Mouse (Mus musculus): ENCODE results near the gene Supt4a.

Supt4a gene

DNA sequence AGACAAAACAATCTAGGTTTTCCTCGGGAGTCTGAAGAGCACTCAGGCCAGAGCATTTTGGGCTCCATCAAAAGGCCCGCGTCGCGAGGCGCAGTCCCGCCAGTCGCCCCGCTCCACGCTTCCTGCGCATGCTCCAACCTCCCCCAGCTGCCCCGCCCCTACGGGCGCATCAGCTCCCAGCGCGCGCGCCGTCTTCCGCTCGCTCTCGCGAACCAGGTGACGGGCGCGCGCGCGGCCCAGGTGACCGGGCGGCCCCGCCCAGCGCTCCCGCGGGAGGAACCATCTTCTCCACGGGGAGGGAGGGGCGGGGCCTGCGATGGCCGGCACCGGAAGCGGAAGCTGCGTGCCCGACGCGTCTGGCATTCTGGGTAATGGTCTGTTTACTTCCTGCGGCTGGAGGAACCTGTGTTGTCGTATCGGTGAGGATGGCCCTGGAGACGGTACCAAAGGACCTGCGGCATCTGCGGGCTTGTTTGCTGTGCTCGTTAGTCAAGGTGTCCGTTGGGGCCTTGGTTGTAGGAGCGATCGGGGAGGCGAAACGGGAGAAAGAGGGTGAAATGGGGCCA, at the start of gene Supt4a:
Supt4a (plus strand) TSS at position 378 of the 566 bp plus-strand sequence.
- DNase-seq (ENCODE audit: low spot score in 2 of 2) = peak; percentile 83 to 90

DNA sequence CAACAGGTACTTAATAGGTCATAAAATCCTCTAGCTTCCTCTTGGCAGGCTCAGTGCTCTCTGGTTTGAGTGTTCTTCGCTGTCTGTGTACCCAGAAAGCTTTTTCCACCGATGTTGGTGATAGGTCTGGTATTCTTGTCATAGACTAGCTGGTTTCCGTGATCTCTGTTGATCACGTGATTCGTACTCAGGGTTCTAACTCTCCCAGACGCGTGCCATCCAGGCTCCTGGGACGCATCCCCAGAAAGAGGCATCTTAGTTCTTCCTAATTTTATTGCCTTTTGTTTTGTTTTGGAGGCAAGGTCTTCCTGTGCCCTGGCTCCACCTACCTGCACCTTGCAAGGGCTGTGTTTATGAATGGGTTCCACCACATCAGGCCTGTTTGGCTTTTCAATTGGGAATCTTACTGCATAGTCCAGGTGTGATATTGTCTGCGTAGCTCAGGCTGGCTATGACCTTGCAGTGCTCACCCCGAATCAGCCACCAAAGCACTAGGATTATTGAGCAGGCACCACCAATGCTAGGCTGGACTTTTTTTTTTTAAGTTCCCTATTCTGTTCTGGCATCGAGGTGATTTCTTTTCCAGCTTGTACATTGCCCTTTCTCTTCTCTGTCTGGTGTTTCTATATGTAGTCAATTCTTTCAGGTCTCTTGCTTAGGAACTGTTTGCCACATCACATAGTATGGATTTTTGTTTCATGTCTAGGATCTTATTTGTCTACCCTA, 48.7 kb upstream of the Supt4a start:
- no peak for DNase-seq (ENCODE audit: low spot score in 2 of 2)

DNA sequence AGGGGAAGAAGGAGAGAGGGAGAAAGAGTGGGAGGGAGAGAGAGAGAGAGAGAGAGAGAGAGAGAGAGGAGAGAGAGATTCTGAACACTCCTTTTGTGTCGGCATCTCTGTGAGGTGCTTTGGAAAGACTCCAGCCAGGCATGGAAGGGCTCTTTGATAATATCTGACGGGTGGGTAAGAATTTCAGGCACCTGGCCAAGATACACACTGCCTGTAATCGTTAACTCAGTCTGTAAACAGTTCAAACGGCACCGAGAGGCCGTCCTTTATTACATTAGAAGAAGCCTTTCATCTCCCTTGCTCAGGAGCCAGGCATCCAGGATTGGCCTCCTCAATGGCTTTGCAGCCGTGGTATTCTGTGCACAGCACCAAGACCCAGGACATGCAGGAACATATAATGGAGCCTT, 47.9 kb upstream of the Supt4a start:
- DNase-seq (ENCODE audit: low spot score in 2 of 2) = peak in 1 of 2 experiments; percentile 20

DNA sequence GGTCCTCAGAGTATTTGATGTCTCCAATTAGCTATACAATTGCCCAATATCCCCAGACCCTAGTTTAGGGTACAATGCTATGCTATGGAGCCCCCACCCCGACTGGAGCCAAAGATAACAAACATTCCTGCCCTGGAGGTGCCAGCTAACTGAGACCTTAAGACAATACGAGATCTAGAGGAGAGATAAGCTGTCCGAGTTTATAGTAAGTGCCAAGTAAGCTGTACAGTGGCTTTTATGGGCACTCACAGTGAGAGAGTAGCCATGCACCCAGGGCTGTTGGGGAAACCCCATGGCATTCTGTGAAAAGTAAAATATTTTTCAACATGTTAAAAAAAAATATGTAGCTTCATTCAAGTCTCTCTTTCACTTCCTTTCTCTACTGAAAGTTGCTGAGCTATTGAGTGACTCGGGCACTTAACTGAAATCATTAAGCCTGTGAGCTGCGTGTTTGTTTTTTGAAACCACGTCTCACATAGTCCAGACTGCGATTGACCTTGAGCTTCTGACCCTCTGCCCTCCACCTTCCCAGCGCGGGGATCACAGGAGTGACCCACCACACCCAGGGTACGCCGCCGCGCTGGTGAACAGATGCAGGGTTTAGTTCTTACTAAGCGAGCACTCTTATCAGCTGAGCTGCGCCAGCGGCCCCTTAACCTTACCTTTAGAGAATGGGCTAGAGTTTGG, 47.2 kb upstream of the Supt4a start:
- DNase-seq (ENCODE audit: low spot score in 2 of 2) = no peak

DNA sequence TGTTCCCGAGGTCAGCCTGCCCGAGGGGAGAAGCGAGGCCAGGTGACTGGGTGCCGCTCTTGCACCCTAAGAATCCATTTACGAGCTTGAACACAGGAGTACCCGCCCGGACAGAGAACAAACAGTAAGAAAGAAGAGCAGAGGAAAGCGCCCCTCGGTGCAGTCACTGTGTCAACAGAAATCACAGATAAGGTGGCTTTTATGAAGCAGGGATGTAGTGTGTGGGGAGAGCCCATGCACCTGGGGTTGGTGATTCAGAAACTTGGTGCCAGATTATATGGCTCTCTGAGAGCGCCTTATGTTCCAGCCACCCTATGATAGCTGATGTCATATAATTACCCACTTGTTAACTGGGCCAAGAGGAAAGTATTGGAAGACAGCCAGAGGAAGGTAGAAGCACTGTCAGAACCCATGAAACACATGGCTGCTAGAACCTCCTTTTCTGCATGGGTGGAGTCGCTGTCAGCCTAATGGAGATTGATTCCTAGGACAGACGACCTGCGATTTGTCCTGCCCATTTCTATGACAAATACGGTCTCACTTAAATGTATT, 40.1 kb upstream of the Supt4a start:
- no peak for DNase-seq (ENCODE audit: low spot score in 2 of 2)

DNA sequence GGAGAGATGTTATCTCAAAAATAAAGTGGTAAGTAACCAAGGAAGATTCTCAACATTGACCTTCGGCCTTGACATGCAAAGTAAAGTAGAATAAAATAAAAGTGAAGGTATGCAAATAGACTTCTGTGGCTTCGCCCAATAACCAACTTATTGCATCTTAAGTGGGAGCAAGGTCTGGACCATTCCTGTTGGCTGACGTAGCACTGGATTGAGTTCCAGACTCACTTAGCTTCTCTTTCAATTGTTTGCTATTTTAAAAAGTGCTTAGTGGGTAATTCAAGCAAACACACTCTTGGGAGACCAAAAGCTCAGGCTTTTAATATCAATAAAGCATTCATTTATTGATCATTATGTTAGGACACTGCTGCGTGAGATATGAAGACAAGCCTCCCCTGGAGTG, 39.2 kb upstream of the Supt4a start:
- no peak for DNase-seq (ENCODE audit: low spot score in 2 of 2)

DNA sequence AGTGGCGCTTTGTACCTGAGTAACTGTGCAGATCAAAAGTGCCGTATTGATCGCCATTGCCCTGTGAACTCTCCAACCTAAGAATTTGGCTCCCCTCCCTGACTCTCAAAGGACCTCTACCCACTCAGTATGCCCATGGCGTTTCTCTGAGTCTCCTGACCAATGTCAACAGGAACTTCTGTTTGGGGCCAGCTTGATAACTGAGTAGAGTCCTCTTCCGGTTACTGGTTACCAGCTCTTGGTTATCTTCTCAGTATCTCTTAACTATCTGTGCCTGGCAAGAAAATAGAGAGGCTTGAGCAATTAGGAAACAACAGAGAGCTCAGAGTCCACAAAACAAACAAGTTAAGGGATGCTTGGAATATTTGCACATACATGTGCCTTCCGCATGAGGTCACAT, 36.2 kb upstream of the Supt4a start:
- DNase-seq (ENCODE audit: low spot score in 2 of 2) = no peak

DNA sequence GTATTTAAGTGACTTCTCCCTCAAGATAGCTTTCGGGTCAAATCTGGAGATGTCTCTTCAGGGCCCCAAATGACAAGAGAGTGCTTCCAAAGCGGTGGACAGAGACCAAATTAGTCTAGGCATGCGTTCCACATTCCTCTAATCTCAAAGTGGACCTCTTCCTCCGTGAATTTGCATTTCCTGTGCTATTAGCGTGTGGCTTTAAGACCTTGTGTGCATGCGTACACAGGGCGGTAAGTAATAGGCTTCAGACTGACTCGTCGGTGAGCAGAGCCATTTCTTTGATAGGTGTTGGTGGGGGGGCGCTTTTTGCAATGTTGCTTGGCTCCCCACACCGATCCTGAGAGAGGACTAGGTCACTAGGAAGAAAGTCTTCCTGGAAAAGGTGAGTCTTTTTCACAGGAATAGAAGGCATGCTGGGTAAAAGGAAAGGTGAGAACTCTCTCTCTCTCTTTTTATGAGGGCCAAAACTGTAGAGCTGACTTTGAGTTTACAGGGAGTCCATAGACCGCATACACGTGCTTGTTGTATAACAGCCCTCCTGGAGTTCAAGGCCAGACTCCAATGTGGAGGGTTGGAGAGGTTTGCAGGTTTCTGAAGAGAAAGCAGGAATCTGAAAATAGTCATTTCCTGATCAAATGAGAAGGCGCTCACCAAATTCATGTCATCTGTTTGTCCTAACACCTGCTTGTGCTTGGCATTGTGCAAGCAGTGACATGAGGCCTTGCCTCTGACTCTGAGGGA, 35.3 kb upstream of the Supt4a start:
- no peak for DNase-seq (ENCODE audit: low spot score in 2 of 2)

DNA sequence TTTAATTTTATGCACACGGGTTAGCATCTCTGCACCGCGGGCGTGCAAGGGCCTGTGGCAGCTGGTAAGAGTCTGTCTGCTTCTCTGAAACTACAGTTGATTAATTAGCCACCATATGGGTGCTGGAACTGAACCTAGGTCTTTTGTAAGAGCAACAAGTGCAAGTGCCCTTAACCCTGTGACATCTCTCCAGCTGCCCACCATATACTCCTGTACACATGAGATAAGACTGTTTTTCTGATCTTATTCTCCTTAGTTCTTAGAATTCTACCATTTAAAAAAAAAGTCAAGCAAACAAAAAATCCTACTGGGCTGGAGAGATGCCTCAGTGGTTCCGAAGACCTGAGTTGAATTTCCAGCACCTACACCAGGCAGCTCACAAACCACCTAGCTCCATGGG, 33.7 kb upstream of the Supt4a start:
- DNase-seq (ENCODE audit: low spot score in 2 of 2) = no peak

DNA sequence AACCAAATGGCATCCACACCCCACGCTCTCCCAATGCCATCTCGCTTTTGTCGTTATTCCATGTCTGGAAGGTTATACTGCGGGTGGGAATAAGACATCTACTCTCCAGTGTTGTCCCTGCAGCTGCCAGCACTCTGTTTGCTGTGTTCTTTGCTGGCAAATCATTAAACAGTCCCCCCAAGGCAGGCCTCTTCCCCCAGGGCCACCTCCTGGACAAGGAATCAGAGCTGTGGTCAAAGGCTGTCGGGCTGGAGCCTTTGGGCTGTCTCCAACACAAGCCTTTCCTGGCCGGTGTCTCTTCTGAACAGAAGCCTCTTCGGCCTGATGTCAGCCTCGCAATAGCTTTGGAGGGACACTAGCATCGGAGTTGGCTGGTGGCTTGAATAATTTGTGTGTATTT, 33.1 kb upstream of the Supt4a start:
- DNase-seq (ENCODE audit: low spot score in 2 of 2) = no peak

DNA sequence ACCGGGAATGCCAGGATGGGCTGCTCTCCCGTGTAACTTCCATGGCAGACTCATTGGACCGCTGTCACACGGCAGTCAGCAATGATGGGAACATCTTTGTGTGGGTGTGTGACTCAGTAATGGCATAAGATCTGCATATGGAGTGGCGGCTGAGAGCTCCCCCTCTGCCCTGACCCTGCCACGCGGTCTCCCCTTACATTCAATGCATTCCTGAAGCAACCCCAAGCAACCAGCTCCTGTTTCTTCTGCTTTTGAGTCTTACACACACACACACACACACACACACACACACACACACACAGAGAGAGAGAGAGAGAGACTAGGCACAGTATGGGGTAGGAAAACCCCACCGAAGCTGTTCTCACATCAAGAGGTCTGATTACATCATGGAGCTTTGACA, 29.8 kb upstream of the Supt4a start:
- DNase-seq (ENCODE audit: low spot score in 2 of 2) = no peak

DNA sequence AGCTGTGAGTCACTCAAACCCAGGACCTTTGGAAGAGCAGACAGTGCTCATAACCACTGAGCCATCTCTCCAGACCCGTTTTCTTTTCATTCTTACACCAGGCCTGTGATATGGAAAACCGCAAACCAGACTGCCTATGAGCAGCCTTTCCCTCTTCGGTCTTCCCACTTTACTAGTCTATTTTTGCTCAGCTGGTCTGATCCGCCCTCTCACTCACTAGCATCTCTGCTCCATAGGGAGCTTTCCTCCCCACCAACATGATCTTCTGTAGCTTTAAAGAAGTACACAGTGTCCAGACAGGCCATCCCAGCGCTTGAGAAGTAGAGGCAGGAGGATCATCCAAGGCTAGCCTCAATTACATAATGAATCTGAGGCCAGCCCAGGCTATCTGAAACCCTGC, 28.4 kb upstream of the Supt4a start:
- DNase-seq (ENCODE audit: low spot score in 2 of 2) = no peak

DNA sequence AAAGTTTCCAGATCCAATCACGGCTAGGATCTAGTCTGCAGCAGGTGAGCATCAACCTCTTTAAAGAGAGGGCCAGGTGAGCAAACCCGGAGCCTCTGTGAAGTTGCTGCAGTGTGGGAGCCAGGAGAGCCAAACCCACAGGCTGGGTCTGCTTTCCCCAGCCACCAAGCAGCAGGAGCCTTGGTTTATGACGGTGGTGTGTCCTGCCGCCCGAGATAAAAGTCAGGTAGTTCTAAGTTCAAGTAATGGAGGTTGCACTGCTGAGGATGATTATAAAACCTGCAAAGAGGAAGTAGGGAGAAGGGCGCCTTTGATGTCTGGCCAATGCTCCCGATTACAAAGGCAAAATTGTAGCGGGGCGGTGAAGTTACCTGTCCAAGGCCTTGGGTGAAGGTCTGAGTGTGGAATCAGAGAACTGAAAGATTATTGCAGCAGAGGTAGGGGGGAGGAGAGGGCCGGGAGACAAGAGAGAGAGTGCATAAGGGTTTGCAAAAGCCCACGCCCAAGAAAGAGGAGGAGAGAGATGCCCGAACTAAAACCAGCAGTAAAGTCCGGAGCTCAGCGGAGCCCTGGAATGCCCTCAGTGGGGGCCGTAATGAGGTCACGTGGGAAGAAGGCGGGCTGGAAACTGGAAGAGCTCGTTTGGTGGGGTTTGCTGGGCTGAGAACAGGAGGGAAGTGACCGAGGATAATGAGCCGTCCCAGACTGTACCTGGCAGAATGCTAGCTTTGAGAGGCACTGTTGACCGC, 27.7 kb upstream of the Supt4a start:
- no peak for DNase-seq (ENCODE audit: low spot score in 2 of 2)

DNA sequence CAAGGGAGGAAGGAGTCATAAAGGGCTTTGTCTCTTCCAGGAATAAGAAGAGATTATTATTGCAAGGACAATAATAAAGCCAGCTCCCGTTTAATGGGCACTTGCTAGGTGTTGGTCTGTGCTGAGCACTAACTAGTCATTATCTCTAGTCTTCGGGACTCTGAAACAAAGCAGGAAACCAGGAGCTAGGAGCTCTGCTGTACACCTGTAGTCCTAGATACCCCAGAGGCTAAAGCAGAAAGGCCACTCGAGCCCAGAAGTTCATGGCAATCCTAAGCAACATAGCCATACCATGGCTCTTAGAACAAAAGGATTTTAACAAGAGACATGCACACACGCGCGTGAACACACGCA, 27.1 kb upstream of the Supt4a start:
- DNase-seq (ENCODE audit: low spot score in 2 of 2) = no peak

DNA sequence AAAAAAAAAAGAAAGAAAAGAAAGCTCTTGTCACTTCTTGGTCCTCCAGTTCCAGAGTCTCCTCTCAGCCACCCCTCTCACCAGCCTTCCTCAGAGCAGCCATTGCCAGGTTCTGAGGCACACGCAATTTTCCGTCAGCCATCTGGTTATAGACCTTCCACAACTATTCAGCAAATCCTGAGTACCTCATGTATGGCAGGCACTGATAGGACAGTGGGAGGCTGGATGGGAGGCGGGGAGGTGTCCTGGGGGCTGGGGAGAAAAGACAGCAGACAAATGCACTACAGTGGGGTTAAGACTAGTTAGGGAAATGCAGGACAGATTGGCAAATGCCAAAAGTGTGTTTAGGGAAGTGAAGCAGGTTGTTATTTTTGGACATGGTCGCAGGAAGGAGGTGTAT, 25.2 kb upstream of the Supt4a start:
- DNase-seq (ENCODE audit: low spot score in 2 of 2) = no peak

DNA sequence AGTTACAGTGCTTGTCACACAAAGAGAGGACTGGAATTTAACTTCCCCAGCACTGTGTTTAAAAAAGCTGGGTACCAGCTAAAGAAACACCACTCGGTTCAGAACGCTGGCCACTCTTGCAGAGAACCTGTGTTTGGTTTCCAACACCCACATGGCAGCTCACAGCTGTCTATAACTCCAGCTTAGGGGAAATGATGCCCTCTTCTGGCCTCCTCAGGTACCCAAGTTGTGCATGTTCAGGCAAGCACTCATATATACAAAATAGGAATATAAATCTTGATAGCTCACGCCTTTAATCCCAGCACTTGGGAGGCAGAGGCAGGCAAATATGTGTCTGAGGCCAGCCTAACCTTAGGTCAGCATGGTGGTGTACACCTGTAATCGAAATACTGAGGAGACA, 21.4 kb upstream of the Supt4a start:
- DNase-seq (ENCODE audit: low spot score in 2 of 2) = no peak

DNA sequence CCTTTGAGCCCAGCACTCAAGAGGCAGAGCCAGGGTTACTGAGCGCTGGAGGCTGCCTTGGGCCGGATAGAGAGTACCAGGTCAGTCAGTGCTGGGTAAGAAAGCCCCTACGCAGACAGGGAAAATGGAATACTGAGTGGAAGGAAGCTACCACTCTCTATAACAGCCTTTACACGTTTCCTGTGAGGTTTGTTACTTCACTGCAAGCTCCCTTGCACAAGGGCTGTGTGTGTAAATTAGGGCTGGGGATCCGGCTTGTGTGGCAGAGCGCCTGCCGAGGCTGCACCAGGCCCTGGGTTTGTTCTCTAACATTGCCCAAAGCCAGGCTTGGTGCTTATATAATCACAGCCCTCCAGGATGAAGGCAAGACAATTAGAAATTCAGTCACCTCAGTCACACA, 17.8 kb upstream of the Supt4a start:
- DNase-seq (ENCODE audit: low spot score in 2 of 2) = no peak

DNA sequence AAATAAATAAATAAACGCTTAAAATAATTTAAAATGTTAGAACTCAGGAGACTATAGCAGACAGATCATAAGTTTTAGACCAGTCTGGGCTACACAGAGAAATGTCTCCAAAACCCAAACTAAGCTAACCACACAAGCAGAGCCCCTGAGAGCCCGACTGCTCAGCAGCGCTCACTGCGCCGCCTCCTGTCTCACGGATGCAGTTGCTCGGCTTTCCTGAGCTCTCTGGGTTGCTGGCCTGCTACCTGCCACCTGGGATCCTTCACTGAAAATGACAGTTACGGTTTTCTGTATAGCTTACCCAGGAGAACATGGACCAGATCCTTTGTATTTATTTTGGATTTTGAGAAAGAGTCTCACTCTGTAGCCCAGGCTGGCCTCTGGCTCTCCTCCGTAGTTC, 17.0 kb upstream of the Supt4a start:
- DNase-seq (ENCODE audit: low spot score in 2 of 2) = no peak

DNA sequence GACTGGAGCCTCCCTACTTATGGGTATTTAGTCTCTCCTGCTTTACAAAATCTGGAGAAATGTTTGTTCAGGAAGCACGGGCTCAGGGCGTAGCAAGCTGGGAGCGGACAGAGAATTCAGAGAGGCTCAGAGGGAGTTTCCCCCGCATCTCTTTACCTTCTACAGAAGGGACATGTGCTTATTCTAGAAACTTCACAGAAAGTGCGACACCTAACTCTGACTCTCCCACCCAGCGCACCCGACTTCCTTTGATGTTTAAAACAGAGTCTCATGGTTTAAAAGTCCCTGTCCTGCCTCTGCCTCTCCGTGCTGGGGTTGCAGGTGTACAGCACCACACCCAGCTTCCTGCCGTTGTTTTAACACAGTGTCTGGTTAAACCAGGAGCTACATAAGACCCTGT, 16.5 kb upstream of the Supt4a start:
- no peak for DNase-seq (ENCODE audit: low spot score in 2 of 2)

DNA sequence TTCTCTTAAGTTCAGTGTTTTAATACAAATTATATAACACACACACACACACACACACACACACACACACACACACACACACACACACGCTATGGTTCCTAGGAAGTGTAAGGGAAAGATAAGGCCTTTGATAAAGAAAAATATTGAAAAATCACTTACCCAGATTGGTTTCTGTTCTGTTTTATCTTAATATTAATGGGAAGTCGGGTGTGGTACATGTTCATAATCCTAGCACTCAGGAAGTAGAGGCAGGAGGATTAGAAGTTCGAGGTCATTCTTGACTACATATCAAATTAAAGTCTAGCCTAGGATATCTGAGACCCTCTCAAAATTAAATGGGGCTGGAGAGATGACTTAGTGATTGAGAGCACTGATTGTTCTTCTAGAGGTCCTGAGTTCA, 15.2 kb upstream of the Supt4a start:
- no peak for DNase-seq (ENCODE audit: low spot score in 2 of 2)

DNA sequence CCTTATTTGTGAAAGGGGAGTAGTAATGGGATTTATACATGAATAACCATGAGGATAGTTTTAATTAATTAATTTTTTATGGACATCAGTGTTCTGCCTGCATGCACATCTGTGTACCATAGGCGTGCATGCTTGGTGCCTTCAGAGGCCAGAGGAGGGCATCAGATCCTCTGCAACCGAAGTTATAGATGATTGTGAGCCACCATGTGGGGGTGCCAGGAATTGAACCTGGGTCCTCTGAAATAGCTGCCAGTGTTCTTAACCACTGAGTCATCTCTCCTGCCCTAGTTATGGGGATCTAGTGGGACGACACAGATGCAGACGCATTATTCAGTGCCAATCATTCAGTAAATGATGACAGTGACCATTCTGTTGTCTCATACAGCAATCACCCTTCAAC, 14.5 kb upstream of the Supt4a start:
- DNase-seq (ENCODE audit: low spot score in 2 of 2) = no peak

DNA sequence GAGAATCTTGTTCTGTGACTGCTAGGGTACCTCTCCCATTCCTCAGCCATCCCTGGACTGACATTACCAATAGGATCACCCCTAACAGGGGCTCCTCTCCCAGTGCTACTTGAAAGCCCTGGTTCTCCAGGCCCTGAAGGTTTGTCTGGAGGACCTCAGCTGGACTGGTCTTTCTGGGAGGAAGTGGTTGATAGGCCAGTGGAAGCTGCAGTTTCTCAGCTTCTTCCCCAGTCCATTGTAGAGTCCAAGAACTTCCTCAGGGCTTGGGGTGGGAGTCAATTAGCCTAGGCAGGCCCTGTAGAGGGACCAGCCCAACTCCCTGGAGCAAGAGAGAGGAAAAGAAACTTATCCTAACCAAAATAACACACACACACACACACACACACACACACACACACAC, 11.8 kb upstream of the Supt4a start:
- DNase-seq (ENCODE audit: low spot score in 2 of 2) = no peak

Data from frontal cortex, postnatal 14 days (tissue).